Mouse (Mus musculus) ES-E14 (cell line): ENCODE results near the gene Atp6v1c2.

Experiments used
- CHD2 ChIP-seq: IDR thresholded peaks from 2 replicates; pipeline ENCODE4 v1.6.1; 2014; ENCODE audit warnings: mild to moderate bottlenecking, low read depth, low read length, inconsistent platforms
- HCFC1 ChIP-seq: IDR thresholded peaks from 2 replicates; pipeline ENCODE4 v1.6.1; 2012; ENCODE audit warnings: low read length, inconsistent platforms, borderline replicate concordance; ENCODE audit not compliant: insufficient read depth
- MAFK ChIP-seq: IDR thresholded peaks from 2 replicates; pipeline ENCODE4 v1.6.1; 2014; ENCODE audit warnings: mild to moderate bottlenecking, low read depth, low read length, inconsistent platforms; ENCODE audit not compliant: insufficient read depth

GRCm38 (mm10) chr12:17360650-17361049 is 31.5 kb upstream of the Atp6v1c2 start:
- TF ChIP-seq MAFK = no peak
- TF ChIP-seq CHD2 = no peak
- TF ChIP-seq HCFC1 = no peak
